Mouse (Mus musculus): ENCODE measurements around the gene Mmp14.

GRCm38 (mm10) chr14:54427696-54428095 lies 3.7 kb upstream of the Mmp14 start:
- TF ChIP-seq CTCF (IDR thresholded peaks at IDR 0.05; ENCODE audit: borderline replicate concordance, insufficient read depth, low read depth, low read length) (no peak), POLR2A (IDR thresholded peaks at IDR 0.05; ENCODE audit: borderline replicate concordance, insufficient read depth, low read length) (no peak)

Data from cerebellum, adult 2 months (tissue).